In genomic region chrX:12079059-12079308, GRCm38 (mm10) we compare ENCODE assay signal across 8 mouse cellular contexts.
A peak's percentile ranks its signal among the peaks of the same experiment; 100 is the strongest.
DNase-seq lines count a peak whose midpoint lies in the region; ATAC-seq and TF ChIP-seq lines count a peak whose summit lies in the region.

No protein-coding gene starts in this region.

- DNase-seq in heart, embryonic 10.5 days (ENCODE audit: low spot score) = no peak
- DNase-seq in heart, adult 18-20 months = no peak
- DNase-seq in 3T3-L1 (ENCODE audit: low read depth, low spot score) = peak; percentile 33
- DNase-seq in liver, embryonic 13.5 days = no peak
- no peak for DNase-seq in spleen, postnatal 4 days (ENCODE audit: low spot score in 2 of 2)
- DNase-seq in urinary bladder, adult 2 months (ENCODE audit: low spot score) = no peak

- TF ChIP-seq POLR2A in embryonic fibroblast, embryonic 13.5 days (IDR thresholded peaks at IDR 0.05; ENCODE audit: low read depth, low read length) = peak; percentile 35; the same call in 1 of the 2 replicates

- H3K27ac ChIP-seq in heart, embryonic 10.5 days = peak overlapping the region; percentile 92
- no peak overlapping the region for H3K27ac ChIP-seq in embryonic fibroblast, embryonic 13.5 days (ENCODE audit: insufficient read depth, low read length)
- H3K27ac ChIP-seq in liver, embryonic 13.5 days = no peak overlapping the region

- TF ChIP-seq CTCF in embryonic fibroblast, embryonic 13.5 days (IDR thresholded peaks at IDR 0.05; ENCODE audit: borderline replicate concordance, insufficient read depth, low read length) = no peak

- H3K4me1 ChIP-seq in heart, embryonic 10.5 days = peaks cover 31% of the 10 kb centered on the region
- H3K4me1 ChIP-seq in embryonic fibroblast, embryonic 13.5 days (ENCODE audit: control insufficient read depth, insufficient read depth, low read length) = peaks cover 3% of the 10 kb centered on the region
- H3K4me1 ChIP-seq in liver, embryonic 13.5 days (replicated peaks) = peaks cover 37% of the 10 kb centered on the region

- WGBS in heart, embryonic 10.5 days = under 1% methylated on average over 27 of the region's 27 CpGs
- 4% methylated on average over 26 of the region's 27 CpGs for WGBS in liver, embryonic 13.5 days (ENCODE audit: insufficient replicate concordance)

- H3K36me3 ChIP-seq in heart, embryonic 10.5 days = no peaks in the 10 kb centered on the region
- H3K36me3 ChIP-seq in liver, embryonic 13.5 days = no peaks in the 10 kb centered on the region

- peak overlapping the region; percentile 81 for H3K9ac ChIP-seq in liver, embryonic 13.5 days

- 0 out of 2 replicates have a peak, but pooled peaks have one; percentile 13 for ATAC-seq in liver, embryonic 13.5 days (ENCODE audit: low read depth)
- ATAC-seq in erythroid progenitor cell, adult 5-6 weeks (replicated peaks; ENCODE audit: low FRiP score, poor library complexity, severe bottlenecking) = no peak

- H3K9me3 ChIP-seq in heart, embryonic 10.5 days = no peaks in the 10 kb centered on the region
- no peaks in the 10 kb centered on the region for H3K9me3 ChIP-seq in liver, embryonic 13.5 days (replicated peaks)

- peaks cover 99% of the 10 kb centered on the region for H3K27me3 ChIP-seq in heart, embryonic 10.5 days (ENCODE audit: insufficient read depth, poor library complexity, severe bottlenecking)
- H3K27me3 ChIP-seq in liver, embryonic 13.5 days = peaks cover 91% of the 10 kb centered on the region

- H3K4me3 ChIP-seq in heart, embryonic 10.5 days = peak overlapping the region; percentile 74
- peak overlapping the region; percentile 91 for H3K4me3 ChIP-seq in embryonic fibroblast, embryonic 13.5 days (ENCODE audit: insufficient read depth, low read length)
- peak overlapping the region; percentile 72 for H3K4me3 ChIP-seq in liver, embryonic 13.5 days (replicated peaks)

- peak overlapping the region; percentile 91 for H3K4me2 ChIP-seq in liver, embryonic 13.5 days
